9 mouse cellular contexts compared by ENCODE assay signal in genomic region chr7:30233387-30233786, GRCm38 (mm10). TPM values are rescaled to one million over a fixed set of nuclear protein-coding genes. Genes with fewer than 3 reads are reported as not detected.
DNase-seq lines count a peak whose midpoint lies in the region; ATAC-seq lines count a peak whose summit lies in the region.
"Had no signal": no experiment of that assay in that cellular context is flagged by ENCODE, and none has a peak within 500 bp of the region (broad histone marks: within the 10 kb centered on the region; RNA-seq: fewer than 3 reads in every experiment).

No protein-coding gene starts in this region.

- no peak overlapping the region for H3K27ac ChIP-seq in lung, embryonic 16.5 days (ENCODE audit: low read length)
- no peak overlapping the region for H3K27ac ChIP-seq in hindbrain, embryonic 15.5 days (replicated peaks)
- no peak overlapping the region for H3K27ac ChIP-seq in midbrain, embryonic 10.5 days (replicated peaks)

- no peaks in the 10 kb centered on the region for H3K9me3 ChIP-seq in lung, embryonic 16.5 days (ENCODE audit: control insufficient read depth, low read length)
- no peaks in the 10 kb centered on the region for H3K9me3 ChIP-seq in hindbrain, embryonic 15.5 days
- H3K9me3 ChIP-seq in midbrain, embryonic 10.5 days (replicated peaks) = no peaks in the 10 kb centered on the region

- no peak overlapping the region for H3K4me3 ChIP-seq in lung, embryonic 16.5 days (ENCODE audit: low read length)
- H3K4me3 ChIP-seq in hindbrain, embryonic 15.5 days = peak overlapping the region; percentile 61
- peak overlapping the region; percentile 83 for H3K4me3 ChIP-seq in midbrain, embryonic 10.5 days

- ATAC-seq in lung, embryonic 16.5 days (ENCODE audit: low read depth) = no peak
- ATAC-seq in hindbrain, embryonic 15.5 days (ENCODE audit: low FRiP score, low read depth) = no peak

- DNase-seq in adrenal gland, postnatal 10 days = peak; percentile 25
- no peak for DNase-seq in adrenal gland, adult 18-20 months (ENCODE audit: low spot score in 2 of 2)
- no peak for DNase-seq in lung, adult 18-20 months
- no peak for DNase-seq in midbrain, embryonic 10.5 days (ENCODE audit: low spot score)
- no peak for DNase-seq in spleen, postnatal 36 days (ENCODE audit: low spot score in 2 of 2)
- no peak for DNase-seq in natural killer cell, adult 2 months (ENCODE audit: low spot score in 2 of 2)

- WGBS in lung, embryonic 16.5 days = 87% methylated on average over 20 of the region's 20 CpGs
- WGBS in hindbrain, embryonic 15.5 days = 88% methylated on average over 20 of the region's 20 CpGs
- 88% methylated on average over 20 of the region's 20 CpGs for WGBS in midbrain, embryonic 10.5 days

- H3K4me2 ChIP-seq in lung, embryonic 16.5 days (ENCODE audit: low read depth, low read length) = peak overlapping the region; percentile 73
- H3K4me2 ChIP-seq in hindbrain, embryonic 15.5 days = peak overlapping the region; percentile 67

- no peak overlapping the region for H3K9ac ChIP-seq in lung, embryonic 16.5 days (ENCODE audit: low read length)
- H3K9ac ChIP-seq in hindbrain, embryonic 15.5 days = no peak overlapping the region

- no peaks in the 10 kb centered on the region for H3K27me3 ChIP-seq in lung, embryonic 16.5 days (ENCODE audit: control insufficient read depth, insufficient read depth, low read depth, low read length)
- no peaks in the 10 kb centered on the region for H3K27me3 ChIP-seq in hindbrain, embryonic 15.5 days
- no peaks in the 10 kb centered on the region for H3K27me3 ChIP-seq in midbrain, embryonic 10.5 days (ENCODE audit: low read depth, poor library complexity, severe bottlenecking)

- peaks cover 6% of the 10 kb centered on the region for H3K4me1 ChIP-seq in lung, embryonic 16.5 days (replicated peaks; ENCODE audit: control insufficient read depth, insufficient read depth, low read length)
- peaks cover 21% of the 10 kb centered on the region for H3K4me1 ChIP-seq in hindbrain, embryonic 15.5 days (replicated peaks)
- peaks cover 22% of the 10 kb centered on the region for H3K4me1 ChIP-seq in midbrain, embryonic 10.5 days

- H3K36me3 ChIP-seq in lung, embryonic 16.5 days (ENCODE audit: control insufficient read depth, insufficient read depth, low read length) = peaks cover 3% of the 10 kb centered on the region; the same call in 1 of the 2 replicates
- H3K36me3 ChIP-seq in hindbrain, embryonic 15.5 days = peaks cover 18% of the 10 kb centered on the region; the same call in 1 of the 2 replicates
- peaks cover 38% of the 10 kb centered on the region for H3K36me3 ChIP-seq in midbrain, embryonic 10.5 days

RNA-seq across cellular contexts. Expression of gene Tbcb, which starts 1.3 kb away (rescaled TPM):
- total RNA-seq in adrenal gland, postnatal 10 days (2021) = 10 to 100 TPM; 73.6 to 81.0 TPM
- total RNA-seq in adrenal gland, adult 18-20 months (2021) = 10 to 100 TPM; 86.2 to 93.6 TPM
- polyA plus RNA-seq in lung, embryonic 16.5 days (2015; fragmentation: Nextera tagmentation; extraction: Ambion mirVana) = 156 and 161 TPM in 2 replicates
- 430 and 435 TPM in 2 replicates for polyA plus RNA-seq in hindbrain, embryonic 15.5 days (2015; fragmentation: Nextera tagmentation; extraction: Ambion mirVana)
- 274 and 283 TPM in 2 replicates for polyA plus RNA-seq in midbrain, embryonic 10.5 days (2016; fragmentation: Nextera tagmentation; extraction: Ambion mirVana)

RNA-seq across cellular contexts. Expression of gene Polr2i, which starts 1.6 kb away (rescaled TPM):
- 100 to 1,000 TPM; 103 to 108 TPM for total RNA-seq in adrenal gland, postnatal 10 days (2021)
- 10 to 100 TPM; 51.1 to 64.1 TPM for total RNA-seq in adrenal gland, adult 18-20 months (2021)
- polyA plus RNA-seq in lung, embryonic 16.5 days (2015; fragmentation: Nextera tagmentation; extraction: Ambion mirVana) = 146 and 152 TPM in 2 replicates
- 176 and 178 TPM in 2 replicates for polyA plus RNA-seq in hindbrain, embryonic 15.5 days (2015; fragmentation: Nextera tagmentation; extraction: Ambion mirVana)
- 155 and 162 TPM in 2 replicates for polyA plus RNA-seq in midbrain, embryonic 10.5 days (2016; fragmentation: Nextera tagmentation; extraction: Ambion mirVana)

RNA-seq across cellular contexts. Expression of gene Ovol3, which starts 2.1 kb away (rescaled TPM):
- total RNA-seq in adrenal gland, postnatal 10 days (2021) = not detected
- total RNA-seq in adrenal gland, adult 18-20 months (2021) = not detected
- 0.30 TPM in 1 of 2 replicates, not detected in the other for polyA plus RNA-seq in lung, embryonic 16.5 days (2015; fragmentation: Nextera tagmentation; extraction: Ambion mirVana)
- polyA plus RNA-seq in hindbrain, embryonic 15.5 days (2015; fragmentation: Nextera tagmentation; extraction: Ambion mirVana) = not detected in 2 replicates
- not detected in 2 replicates for polyA plus RNA-seq in midbrain, embryonic 10.5 days (2016; fragmentation: Nextera tagmentation; extraction: Ambion mirVana)
- total RNA-seq: left cerebral cortex, postnatal 36 days had no signal

RNA-seq across cellular contexts. Expression of gene Capns1, which starts 34.8 kb away (rescaled TPM):
- 100 to 1,000 TPM; 444 to 475 TPM for total RNA-seq in adrenal gland, postnatal 10 days (2021)
- 100 to 1,000 TPM; 575 to 621 TPM for total RNA-seq in adrenal gland, adult 18-20 months (2021)
- 91.2 and 99.5 TPM in 2 replicates for polyA plus RNA-seq in lung, embryonic 16.5 days (2015; fragmentation: Nextera tagmentation; extraction: Ambion mirVana)
- 86.4 and 88.3 TPM in 2 replicates for polyA plus RNA-seq in hindbrain, embryonic 15.5 days (2015; fragmentation: Nextera tagmentation; extraction: Ambion mirVana)
- polyA plus RNA-seq in midbrain, embryonic 10.5 days (2016; fragmentation: Nextera tagmentation; extraction: Ambion mirVana) = 52.1 and 55.5 TPM in 2 replicates

RNA-seq across cellular contexts. Expression of gene Thap8, which starts 46.5 kb away (rescaled TPM):
- under 1 TPM; 0.61 to 0.63 TPM for total RNA-seq in adrenal gland, postnatal 10 days (2021)
- total RNA-seq in adrenal gland, adult 18-20 months (2021) = under 1 TPM; 0.38 to 0.46 TPM
- polyA plus RNA-seq in lung, embryonic 16.5 days (2015; fragmentation: Nextera tagmentation; extraction: Ambion mirVana) = 0.48 and 0.83 TPM in 2 replicates
- 0.52 and 0.88 TPM in 2 replicates for polyA plus RNA-seq in hindbrain, embryonic 15.5 days (2015; fragmentation: Nextera tagmentation; extraction: Ambion mirVana)
- polyA plus RNA-seq in midbrain, embryonic 10.5 days (2016; fragmentation: Nextera tagmentation; extraction: Ambion mirVana) = 0.32 and 0.55 TPM in 2 replicates
